Mouse (Mus musculus): ENCODE results near the gene Magi2.

- TF ChIP-seq CTCF (IDR thresholded peaks at IDR 0.05; ENCODE audit: low read depth) (no peak), EP300 (IDR thresholded peaks at IDR 0.05; ENCODE audit: low read depth) (no peak)
Measured at GRCm38 (mm10) chr5:19746865-19747514, 520.2 kb downstream of the Magi2 start.
